Mouse (Mus musculus) forebrain, postnatal 0 days (tissue): Measurements from ENCODE around the gene Sds. TPM values are rescaled to one million over a fixed set of nuclear protein-coding genes. Genes with fewer than 3 reads are reported as not detected.
A peak's percentile ranks its signal among the peaks of the same experiment; 100 is the strongest.

ENCODE experiments used
- ATAC-seq: fragments of 200-750 bp; cut with Nextera tagmentation; 2 replicates; pipeline ENCODE4 v1.8.0; 2017; ENCODE audit warnings: mild to moderate bottlenecking, moderate library complexity
- DNase-seq: peaks from one replicate; pipeline ENCODE4 v3.0.0-alpha.2; 2015
- H3K27ac ChIP-seq: fragments of 300-500 bp; sonication (generic); 2 replicates; pipeline ENCODE4 v1.5.1; 2014; ENCODE audit warnings: low read depth, mild to moderate bottlenecking, antibody characterized with exemption, low read length, moderate library complexity, mixed read lengths
- H3K27me3 ChIP-seq: fragments of 300-500 bp; sonication (generic); 2 replicates; pipeline ENCODE4 v1.6.1; 2014; ENCODE audit warnings: mild to moderate bottlenecking, low read length, mixed read lengths; ENCODE audit not compliant: insufficient read depth
- H3K36me3 ChIP-seq: fragments of 300-500 bp; sonication (generic); 2 replicates; pipeline ENCODE4 v1.6.1; 2014; ENCODE audit warnings: mild to moderate bottlenecking, moderate library complexity; ENCODE audit not compliant: insufficient read depth
- H3K4me1 ChIP-seq: fragments of 300-500 bp; sonication (generic); 2 replicates; pipeline ENCODE4 v1.6.1; 2014; ENCODE audit warnings: antibody characterized with exemption; ENCODE audit not compliant: insufficient read depth
- H3K4me2 ChIP-seq: fragments of 300-500 bp; sonication (generic); 2 replicates; pipeline ENCODE4 v1.6.1; 2014; ENCODE audit warnings: low read depth, mild to moderate bottlenecking, moderate library complexity
- H3K4me3 ChIP-seq: fragments of 300-500 bp; sonication (generic); 2 replicates; pipeline ENCODE4 v1.5.1; 2014; ENCODE audit warnings: low read depth, low read length, mixed read lengths
- H3K9ac ChIP-seq: fragments of 300-500 bp; sonication (generic); 2 replicates; pipeline ENCODE4 v1.6.1; 2014; ENCODE audit warnings: mild to moderate bottlenecking
- H3K9me3 ChIP-seq: fragments of 300-500 bp; sonication (generic); 2 replicates; pipeline ENCODE4 v1.6.1; 2016; ENCODE audit warnings: low read length
- CTCF ChIP-seq: sonication (generic); IDR thresholded peaks from 2 replicates; pipeline ENCODE4 v1.5.1; 2016; ENCODE audit warnings: antibody characterized with exemption, control low read depth, low read depth
- WGBS: fragments of 180-500 bp; shearing (Covaris S2); extraction: QIAGEN DNeasy Blood & Tissue Kit; methylation state at CpG from one replicate; pipeline ENCODE4 v1.1.7; 2014; 5-methylcytosine and 5-hydroxymethylcytosine counted together
- polyA plus RNA-seq: library from polyadenylated mRNA; unstranded; fragments of >200 nt; fragmentation: Nextera tagmentation; extraction: Ambion mirVana; gene quantifications from 2 replicates; pipeline ENCODE4 v1.2.1, GENCODE M21; 2015
- total RNA-seq: library from RNA; depleted of rRNA; stranded (reverse); fragments of >200 nt; gene quantifications from 2 replicates; pipeline ENCODE4 v1.2.3, GENCODE M21; 2014

The Sds gene
- total and polyA plus RNA-seq, 2 experiments from 2014 or later = not detected

- 1% methylated on average over 18 of the region's 18 CpGs for WGBS
- Histone ChIP-seq H3K4me3 (no peak overlapping the region), H3K27ac (no peak overlapping the region), H3K9me3 (no peaks in the 10 kb centered on the region), H3K27me3 (peaks cover 62% of the 10 kb centered on the region), H3K9ac (no peak overlapping the region), H3K4me1 (no peaks in the 10 kb centered on the region; the same call in 1 of the 2 replicates), H3K4me2 (no peak overlapping the region), H3K36me3 (no peaks in the 10 kb centered on the region)
- no peak for ATAC-seq
- DNase-seq = peak; percentile 39
- TF ChIP-seq CTCF = no peak
These were observed 39.3 kb upstream of the Sds start for GRCm38 (mm10) chr5:120436885-120437495.

DNA sequence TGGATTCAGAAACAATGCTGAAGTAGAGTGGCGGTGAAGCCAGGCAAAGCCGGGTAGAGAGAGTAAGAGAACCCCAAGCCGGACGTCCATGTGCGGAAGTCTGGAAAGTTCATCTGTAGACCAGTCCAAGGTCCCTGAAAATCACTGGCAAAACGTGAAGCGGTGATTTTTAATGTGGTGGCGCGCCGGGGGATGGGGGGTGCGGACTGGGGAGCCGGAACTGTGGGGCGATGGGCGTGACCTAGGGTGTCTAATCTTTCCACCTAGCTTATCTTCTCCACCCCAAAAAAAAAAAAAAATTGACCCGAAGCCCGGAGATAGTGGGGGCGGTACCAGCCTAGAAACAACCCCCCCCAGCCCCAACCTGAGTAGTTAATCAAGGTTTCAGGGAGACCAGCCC lies 38.8 kb upstream of the Sds start:
- peaks cover 59% of the 10 kb centered on the region for H3K27me3 ChIP-seq
- WGBS = 2% methylated on average over 17 of the region's 17 CpGs

DNA sequence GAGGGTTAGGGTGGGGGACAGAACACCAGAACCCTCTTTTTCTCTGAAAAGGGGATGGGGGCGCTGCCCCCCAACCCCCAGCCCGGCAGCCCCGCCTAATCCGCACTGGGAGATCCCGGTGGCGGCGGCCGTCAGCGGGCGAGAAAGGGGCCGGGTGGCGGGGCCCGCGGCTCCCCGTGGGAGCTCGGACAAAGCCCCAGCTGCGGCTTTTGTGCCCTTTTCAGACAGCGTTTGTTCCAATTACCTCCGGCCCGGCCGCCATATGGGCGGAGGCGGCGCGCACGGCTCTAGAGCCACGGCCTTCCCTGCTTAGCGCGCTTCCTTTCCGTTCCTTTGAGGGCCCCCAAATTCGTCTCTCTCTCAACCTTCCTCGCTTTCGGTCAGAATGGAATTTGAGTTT lies 38.3 kb upstream of the Sds start:
- peak overlapping the region; percentile 9; the same call in 1 of the 2 replicates for H3K4me3 ChIP-seq
- DNase-seq = peak; percentile 7
- 1% methylated on average over 33 of the region's 33 CpGs for WGBS

More for the DNA sequence above, 38.8 kb upstream of the Sds start:
- Histone ChIP-seq H3K9me3 (no peaks in the 10 kb centered on the region), H3K9ac (no peak overlapping the region), H3K36me3 (no peaks in the 10 kb centered on the region), H3K4me2 (no peak overlapping the region), H3K4me1 (no peaks in the 10 kb centered on the region; the same call in 1 of the 2 replicates), H3K4me3 (no peak overlapping the region), H3K27ac (no peak overlapping the region)
- no peak for TF ChIP-seq CTCF
- no peak for ATAC-seq
- no peak for DNase-seq

DNA sequence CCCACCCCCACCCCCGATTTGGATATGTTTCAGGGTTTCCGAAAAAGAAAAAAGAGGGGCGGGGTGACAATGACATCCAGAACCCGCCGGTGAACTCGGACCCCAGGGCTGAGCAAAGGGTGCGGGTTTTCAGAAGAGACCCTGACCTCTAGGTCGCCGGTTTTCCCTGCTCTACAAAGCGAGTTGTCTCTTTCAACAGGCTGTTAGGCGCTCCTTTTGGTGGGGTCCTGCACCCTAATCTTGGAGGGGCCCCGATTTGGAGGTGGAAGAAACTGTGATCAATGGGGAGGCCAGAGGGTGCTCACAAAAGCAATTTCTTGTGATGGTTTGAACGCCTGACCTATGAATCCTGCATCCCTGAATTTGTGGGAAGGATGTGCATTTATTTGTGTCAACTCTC lies 37.9 kb upstream of the Sds start:
- H3K27me3 ChIP-seq = peaks cover 59% of the 10 kb centered on the region
- ATAC-seq (no peak), DNase-seq (no peak)
- H3K27ac ChIP-seq = no peak overlapping the region
- no peak overlapping the region; the same call in 1 of the 2 replicates for H3K4me2 ChIP-seq
- 6% methylated on average over 13 of the region's 13 CpGs for WGBS
- H3K36me3 ChIP-seq = no peaks in the 10 kb centered on the region
- no peak for TF ChIP-seq CTCF
- H3K4me1 ChIP-seq = no peaks in the 10 kb centered on the region; the same call in 1 of the 2 replicates
- H3K9me3 ChIP-seq = no peaks in the 10 kb centered on the region
- H3K4me3 ChIP-seq = no peak overlapping the region
- H3K9ac ChIP-seq = no peak overlapping the region

More for the DNA sequence above, 38.3 kb upstream of the Sds start:
- TF ChIP-seq CTCF = no peak
- H3K27me3 ChIP-seq = peaks cover 62% of the 10 kb centered on the region
- no peak for ATAC-seq
- H3K4me2 ChIP-seq = no peak overlapping the region; the same call in 1 of the 2 replicates
- 0 out of 2 replicates have a peak overlapping the region, but pooled peaks have one; percentile 9 for H3K27ac ChIP-seq
- H3K36me3 ChIP-seq = no peaks in the 10 kb centered on the region
- no peak overlapping the region for H3K9ac ChIP-seq
- no peaks in the 10 kb centered on the region for H3K9me3 ChIP-seq
- no peaks in the 10 kb centered on the region; the same call in 1 of the 2 replicates for H3K4me1 ChIP-seq

GRCm38 (mm10) chr5:120438991-120439710 lies 37.2 kb upstream of the Sds start:
- Histone ChIP-seq H3K9ac (no peak overlapping the region), H3K27ac (no peak overlapping the region), H3K36me3 (no peaks in the 10 kb centered on the region), H3K27me3 (peaks cover 53% of the 10 kb centered on the region), H3K4me3 (no peak overlapping the region), H3K4me2 (no peak overlapping the region), H3K4me1 (no peaks in the 10 kb centered on the region; the same call in 1 of the 2 replicates), H3K9me3 (no peaks in the 10 kb centered on the region)
- no peak for TF ChIP-seq CTCF
- DNase-seq = peak; percentile 22
- 15% methylated on average over 27 of the region's 27 CpGs for WGBS
- no peak for ATAC-seq

DNA sequence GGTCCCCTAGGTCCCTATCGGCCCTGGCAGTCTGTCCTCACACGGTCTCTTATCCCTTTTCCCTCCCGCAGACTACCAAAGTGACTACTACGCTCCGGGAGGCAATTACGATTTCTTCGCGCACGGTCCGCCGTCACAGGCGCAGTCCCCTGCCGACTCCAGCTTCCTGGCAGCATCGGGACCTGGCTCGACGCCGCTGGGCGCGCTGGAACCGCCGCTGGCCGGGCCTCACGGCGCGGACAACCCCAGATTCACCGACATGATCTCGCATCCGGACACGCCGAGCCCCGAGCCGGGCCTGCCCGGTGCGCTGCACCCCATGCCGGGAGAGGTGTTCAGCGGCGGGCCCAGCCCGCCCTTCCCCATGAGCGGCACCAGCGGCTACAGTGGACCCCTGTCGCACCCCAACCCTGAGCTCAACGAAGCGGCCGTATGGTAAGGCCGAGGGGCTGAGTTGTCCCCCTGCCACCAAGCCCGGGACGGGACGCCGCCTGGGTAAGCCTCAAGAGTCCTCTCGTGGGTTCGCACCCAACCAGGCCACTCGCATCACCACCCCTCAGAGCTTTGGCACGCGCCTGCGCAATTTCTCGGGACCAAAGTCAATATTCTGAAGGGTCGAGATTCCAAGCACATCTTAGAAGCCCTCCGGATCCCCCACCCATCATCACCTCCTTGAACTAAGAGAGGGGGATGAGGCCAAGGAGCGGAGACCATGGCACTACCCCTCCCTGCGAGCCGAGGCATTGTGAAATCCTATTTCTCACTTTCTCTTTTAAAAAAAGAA lies 36.2 kb upstream of the Sds start:
- no peak for DNase-seq
- no peak for TF ChIP-seq CTCF
- 16% methylated on average over 61 of the region's 61 CpGs for WGBS

More for the DNA sequence above, 36.2 kb upstream of the Sds start:
- ATAC-seq = no peak
- H3K4me3 ChIP-seq = peak overlapping the region; percentile 16
- H3K4me2 ChIP-seq = peak overlapping the region; percentile 37
- H3K9me3 ChIP-seq = no peaks in the 10 kb centered on the region
- H3K9ac ChIP-seq = no peak overlapping the region
- peaks cover 43% of the 10 kb centered on the region for H3K27me3 ChIP-seq
- H3K36me3 ChIP-seq = no peaks in the 10 kb centered on the region
- no peaks in the 10 kb centered on the region; the same call in 1 of the 2 replicates for H3K4me1 ChIP-seq
- H3K27ac ChIP-seq = no peak overlapping the region
